Mouse (Mus musculus): Measurements from ENCODE around the gene Faim. TPM values are rescaled to one million over a fixed set of nuclear protein-coding genes. Genes with fewer than 3 reads are reported as not detected.

Faim gene
- polyA plus RNA-seq, 1 experiment from 2014 or later: 112 TPM

GRCm38 (mm10) chr9:98963661-98964060 lies 22.5 kb upstream of the Faim start:
- H3K4me3 ChIP-seq (replicated peaks; ENCODE audit: low read depth, low read length): no peak overlapping the region
- DNase-seq (no peak), ATAC-seq (ENCODE audit: low FRiP score, low TSS enrichment) (no peak)
- H3K27ac ChIP-seq (replicated peaks; ENCODE audit: low read depth, low read length): no peak overlapping the region
- no peak overlapping the region for H3K9ac ChIP-seq (replicated peaks; ENCODE audit: low read length)
- H3K4me2 ChIP-seq (ENCODE audit: low read length): no peak overlapping the region
- no peaks in the 10 kb centered on the region for H3K9me3 ChIP-seq (ENCODE audit: control insufficient read depth, low read length)
- no peaks in the 10 kb centered on the region for H3K4me1 ChIP-seq (ENCODE audit: control insufficient read depth, insufficient read depth, low read length)
- peaks cover 85% of the 10 kb centered on the region for H3K27me3 ChIP-seq (ENCODE audit: control insufficient read depth, insufficient read depth, low read length)
- WGBS: 3% methylated on average over 18 of the region's 18 CpGs
- H3K36me3 ChIP-seq (ENCODE audit: control insufficient read depth, insufficient read depth, low read length): no peaks in the 10 kb centered on the region

- no peak overlapping the region for H3K27ac ChIP-seq (replicated peaks; ENCODE audit: low read depth, low read length)
- H3K4me2 ChIP-seq (ENCODE audit: low read length): no peak overlapping the region
- no peaks in the 10 kb centered on the region for H3K4me1 ChIP-seq (ENCODE audit: control insufficient read depth, insufficient read depth, low read length)
- 1% methylated on average over 18 of the region's 18 CpGs for WGBS
- no peak for ATAC-seq (ENCODE audit: low FRiP score, low TSS enrichment)
- H3K9me3 ChIP-seq (ENCODE audit: control insufficient read depth, low read length): no peaks in the 10 kb centered on the region
- no peak overlapping the region for H3K4me3 ChIP-seq (replicated peaks; ENCODE audit: low read depth, low read length)
- no peak overlapping the region for H3K9ac ChIP-seq (replicated peaks; ENCODE audit: low read length)
- H3K36me3 ChIP-seq (ENCODE audit: control insufficient read depth, insufficient read depth, low read length): no peaks in the 10 kb centered on the region
- H3K27me3 ChIP-seq (ENCODE audit: control insufficient read depth, insufficient read depth, low read length): peaks cover 79% of the 10 kb centered on the region
- peak; percentile 78 for DNase-seq
Measured at GRCm38 (mm10) chr9:98965084-98965483, 21.1 kb upstream of the Faim start.

GRCm38 (mm10) chr9:98973101-98973521 lies 13.1 kb upstream of the Faim start:
- DNase-seq: peak; percentile 53
- Histone ChIP-seq H3K9ac (replicated peaks; ENCODE audit: low read length) (0 out of 2 replicates have a peak overlapping the region, but pooled peaks have one; percentile 24), H3K4me3 (replicated peaks; ENCODE audit: low read depth, low read length) (peak overlapping the region; percentile 24), H3K27me3 (ENCODE audit: control insufficient read depth, insufficient read depth, low read length) (peaks cover 72% of the 10 kb centered on the region), H3K4me2 (ENCODE audit: low read length) (peak overlapping the region; percentile 50), H3K4me1 (ENCODE audit: control insufficient read depth, insufficient read depth, low read length) (peaks cover 6% of the 10 kb centered on the region; the same call in 1 of the 2 replicates), H3K27ac (replicated peaks; ENCODE audit: low read depth, low read length) (no peak overlapping the region), H3K36me3 (ENCODE audit: control insufficient read depth, insufficient read depth, low read length) (no peaks in the 10 kb centered on the region), H3K9me3 (ENCODE audit: control insufficient read depth, low read length) (no peaks in the 10 kb centered on the region)
- WGBS: under 1% methylated on average over 40 of the region's 40 CpGs
- no peak for ATAC-seq (ENCODE audit: low FRiP score, low TSS enrichment)

- ATAC-seq (ENCODE audit: low FRiP score, low TSS enrichment) (no peak), DNase-seq (no peak)
- peak overlapping the region; percentile 24 for H3K4me3 ChIP-seq (replicated peaks; ENCODE audit: low read depth, low read length)
- no peak overlapping the region for H3K27ac ChIP-seq (replicated peaks; ENCODE audit: low read depth, low read length)
- no peaks in the 10 kb centered on the region for H3K36me3 ChIP-seq (ENCODE audit: control insufficient read depth, insufficient read depth, low read length)
- H3K9ac ChIP-seq (replicated peaks; ENCODE audit: low read length): no peak overlapping the region
- WGBS: 2% methylated on average over 7 of the region's 7 CpGs
- H3K4me1 ChIP-seq (ENCODE audit: control insufficient read depth, insufficient read depth, low read length): peaks cover 6% of the 10 kb centered on the region; the same call in 1 of the 2 replicates
- H3K27me3 ChIP-seq (ENCODE audit: control insufficient read depth, insufficient read depth, low read length): peaks cover 72% of the 10 kb centered on the region
- H3K9me3 ChIP-seq (ENCODE audit: control insufficient read depth, low read length): no peaks in the 10 kb centered on the region
- peak overlapping the region; percentile 50 for H3K4me2 ChIP-seq (ENCODE audit: low read length)
Measured at GRCm38 (mm10) chr9:98973561-98973960, 12.6 kb upstream of the Faim start.

GRCm38 (mm10) chr9:98974898-98975297 lies 11.3 kb upstream of the Faim start:
- no peak overlapping the region for H3K27ac ChIP-seq (replicated peaks; ENCODE audit: low read depth, low read length)
- no peaks in the 10 kb centered on the region for H3K9me3 ChIP-seq (ENCODE audit: control insufficient read depth, low read length)
- H3K36me3 ChIP-seq (ENCODE audit: control insufficient read depth, insufficient read depth, low read length): no peaks in the 10 kb centered on the region
- WGBS: 27% methylated on average over 2 of the region's 2 CpGs
- DNase-seq (no peak), ATAC-seq (ENCODE audit: low FRiP score, low TSS enrichment) (no peak)
- no peak overlapping the region for H3K4me3 ChIP-seq (replicated peaks; ENCODE audit: low read depth, low read length)
- H3K4me2 ChIP-seq (ENCODE audit: low read length): no peak overlapping the region
- peaks cover 70% of the 10 kb centered on the region for H3K27me3 ChIP-seq (ENCODE audit: control insufficient read depth, insufficient read depth, low read length)
- H3K4me1 ChIP-seq (ENCODE audit: control insufficient read depth, insufficient read depth, low read length): peaks cover 6% of the 10 kb centered on the region; the same call in 1 of the 2 replicates
- H3K9ac ChIP-seq (replicated peaks; ENCODE audit: low read length): no peak overlapping the region

- H3K9me3 ChIP-seq (ENCODE audit: control insufficient read depth, low read length): no peaks in the 10 kb centered on the region
- DNase-seq: no peak
- 91% methylated on average over 1 of the region's 1 CpGs for whole genome bisulfite sequencing
- peaks cover 59% of the 10 kb centered on the region for H3K27me3 ChIP-seq (ENCODE audit: control insufficient read depth, insufficient read depth, low read length)
- peaks cover 6% of the 10 kb centered on the region; the same call in 1 of the 2 replicates for H3K4me1 ChIP-seq (ENCODE audit: control insufficient read depth, insufficient read depth, low read length)
- H3K27ac ChIP-seq (replicated peaks; ENCODE audit: low read depth, low read length): no peak overlapping the region
- no peaks in the 10 kb centered on the region for H3K36me3 ChIP-seq (ENCODE audit: control insufficient read depth, insufficient read depth, low read length)
- ATAC-seq (ENCODE audit: low FRiP score, low TSS enrichment): no peak
- H3K9ac ChIP-seq (replicated peaks; ENCODE audit: low read length): no peak overlapping the region
- no peak overlapping the region for H3K4me3 ChIP-seq (replicated peaks; ENCODE audit: low read depth, low read length)
- H3K4me2 ChIP-seq (ENCODE audit: low read length): no peak overlapping the region
Measured at GRCm38 (mm10) chr9:98976081-98976480, 10.1 kb upstream of the Faim start.

- no peak overlapping the region for H3K9ac ChIP-seq (replicated peaks; ENCODE audit: low read length)
- no peak overlapping the region for H3K4me3 ChIP-seq (replicated peaks; ENCODE audit: low read depth, low read length)
- no peak overlapping the region for H3K4me2 ChIP-seq (ENCODE audit: low read length)
- DNase-seq: no peak
- no peak for ATAC-seq (ENCODE audit: low FRiP score, low TSS enrichment)
- 45% methylated on average over 5 of the region's 5 CpGs for WGBS
- H3K27ac ChIP-seq (replicated peaks; ENCODE audit: low read depth, low read length): no peak overlapping the region
- H3K36me3 ChIP-seq (ENCODE audit: control insufficient read depth, insufficient read depth, low read length): no peaks in the 10 kb centered on the region
- H3K9me3 ChIP-seq (ENCODE audit: control insufficient read depth, low read length): no peaks in the 10 kb centered on the region
- H3K27me3 ChIP-seq (ENCODE audit: control insufficient read depth, insufficient read depth, low read length): peaks cover 55% of the 10 kb centered on the region
- peaks cover 6% of the 10 kb centered on the region; the same call in 1 of the 2 replicates for H3K4me1 ChIP-seq (ENCODE audit: control insufficient read depth, insufficient read depth, low read length)
Measured at GRCm38 (mm10) chr9:98976520-98976919, 9.7 kb upstream of the Faim start.

- Histone ChIP-seq H3K4me1 (ENCODE audit: control insufficient read depth, insufficient read depth, low read length) (no peaks in the 10 kb centered on the region), H3K4me3 (replicated peaks; ENCODE audit: low read depth, low read length) (peak overlapping the region; percentile 25), H3K27me3 (ENCODE audit: control insufficient read depth, insufficient read depth, low read length) (peaks cover 26% of the 10 kb centered on the region), H3K36me3 (ENCODE audit: control insufficient read depth, insufficient read depth, low read length) (no peaks in the 10 kb centered on the region), H3K27ac (replicated peaks; ENCODE audit: low read depth, low read length) (no peak overlapping the region), H3K4me2 (ENCODE audit: low read length) (peak overlapping the region; percentile 53), H3K9me3 (ENCODE audit: control insufficient read depth, low read length) (no peaks in the 10 kb centered on the region), H3K9ac (replicated peaks; ENCODE audit: low read length) (no peak overlapping the region)
- DNase-seq: peak; percentile 93
- ATAC-seq (ENCODE audit: low FRiP score, low TSS enrichment): peak; percentile 17; the same call in 1 of the 2 replicates
- 6% methylated on average over 29 of the region's 29 CpGs for WGBS
Measured at GRCm38 (mm10) chr9:98979431-98980416, 6.4 kb upstream of the Faim start.
